Mouse (Mus musculus) embryonic facial prominence, embryonic 10.5 days (tissue): ENCODE results near the gene Hmgcr. TPM values are rescaled to one million over a fixed set of nuclear protein-coding genes. Genes with fewer than 3 reads are reported as not detected.
"Not testable (repeated sequence)": the region's sequence is repeated elsewhere in the genome, so short reads cannot be mapped to it uniquely, and the experiment has no call there.

Source experiments
- DNase-seq: peaks from one replicate; pipeline ENCODE4 v3.0.0-alpha.2; 2017; ENCODE audit warnings: low spot score
- H3K27ac ChIP-seq: fragments of 300-500 bp; sonication (generic); replicated peaks from 2 replicates; pipeline ENCODE4 v1.5.1; 2016; ENCODE audit warnings: mild to moderate bottlenecking
- H3K27me3 ChIP-seq: fragments of 300-500 bp; sonication (generic); replicated peaks from 2 replicates; pipeline ENCODE4 v1.6.1; 2016; ENCODE audit warnings: low read depth, mild to moderate bottlenecking; ENCODE audit not compliant: poor library complexity, severe bottlenecking
- H3K36me3 ChIP-seq: fragments of 300-500 bp; sonication (generic); replicated peaks from 2 replicates; pipeline ENCODE4 v1.6.1; 2016; ENCODE audit warnings: mild to moderate bottlenecking, moderate library complexity
- H3K4me1 ChIP-seq: fragments of 300-500 bp; sonication (generic); 2 replicates; pipeline ENCODE4 v1.6.1; 2016
- H3K4me3 ChIP-seq: fragments of 300-500 bp; sonication (generic); 2 replicates; pipeline ENCODE4 v1.5.1; 2016; ENCODE audit warnings: mild to moderate bottlenecking, moderate library complexity
- H3K9me3 ChIP-seq: fragments of 300-500 bp; sonication (generic); 2 replicates; pipeline ENCODE4 v1.6.1; 2016; ENCODE audit warnings: mild to moderate bottlenecking
- WGBS: fragments of 180-500 bp; shearing (Covaris S2); methylation state at CpG from one replicate; pipeline ENCODE4 v1.1.7; 2016; 5-methylcytosine and 5-hydroxymethylcytosine counted together
- polyA plus RNA-seq: library from polyadenylated mRNA; unstranded; fragments of >200 nt; fragmentation: Nextera tagmentation; extraction: Ambion mirVana; gene quantifications from 2 replicates; pipeline ENCODE4 v1.2.1, GENCODE M21; 2016

The Hmgcr gene
- polyA plus RNA-seq, 1 experiment from 2014 or later: 131 TPM

GRCm38 (mm10) chr13:96680163-96681087 is 9.7 kb upstream of the Hmgcr start:
- Histone ChIP-seq H3K27ac (no peak overlapping the region), H3K4me1 (no peaks in the 10 kb centered on the region), H3K36me3 (no peaks in the 10 kb centered on the region), H3K4me3 (no peak overlapping the region), H3K27me3 (no peaks in the 10 kb centered on the region), H3K9me3 (no peaks in the 10 kb centered on the region)
- no peak for DNase-seq
- WGBS: 89% methylated on average over 9 of the region's 9 CpGs

DNA sequence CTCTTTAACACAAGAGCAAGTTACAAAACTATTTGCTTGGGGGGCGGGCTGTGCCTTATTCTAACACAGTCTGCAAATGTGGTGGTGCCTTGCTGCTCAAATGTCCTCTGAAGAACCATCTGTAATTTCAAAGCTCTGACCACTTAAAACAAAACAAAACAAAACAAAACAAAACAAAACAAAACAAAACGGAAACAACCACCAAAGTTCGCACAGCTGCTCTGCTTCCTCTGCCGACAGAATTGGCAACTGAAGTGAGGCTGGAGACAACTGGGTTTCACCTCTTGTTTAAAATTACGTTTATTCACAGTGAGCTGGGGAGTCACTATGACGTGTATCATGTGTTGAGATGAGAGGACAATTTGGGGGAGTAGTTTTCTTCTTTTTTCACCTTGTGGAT is 7.9 kb upstream of the Hmgcr start:
- DNase-seq: no peak
- Histone ChIP-seq H3K27me3 (no peaks in the 10 kb centered on the region), H3K27ac (no peak overlapping the region), H3K4me3 (no peak overlapping the region), H3K36me3 (no peaks in the 10 kb centered on the region), H3K4me1 (no peaks in the 10 kb centered on the region), H3K9me3 (no peaks in the 10 kb centered on the region)
- WGBS: 83% methylated on average over 6 of the region's 6 CpGs

GRCm38 (mm10) chr13:96677071-96677470 is 6.3 kb upstream of the Hmgcr start:
- H3K27ac ChIP-seq: no peak overlapping the region
- H3K27me3 ChIP-seq: no peaks in the 10 kb centered on the region
- no peak overlapping the region for H3K4me3 ChIP-seq
- H3K36me3 ChIP-seq: no peaks in the 10 kb centered on the region
- H3K4me1 ChIP-seq: no peaks in the 10 kb centered on the region
- 82% methylated on average over 1 of the region's 1 CpGs for WGBS
- no peaks in the 10 kb centered on the region for H3K9me3 ChIP-seq
- DNase-seq: no peak

DNA sequence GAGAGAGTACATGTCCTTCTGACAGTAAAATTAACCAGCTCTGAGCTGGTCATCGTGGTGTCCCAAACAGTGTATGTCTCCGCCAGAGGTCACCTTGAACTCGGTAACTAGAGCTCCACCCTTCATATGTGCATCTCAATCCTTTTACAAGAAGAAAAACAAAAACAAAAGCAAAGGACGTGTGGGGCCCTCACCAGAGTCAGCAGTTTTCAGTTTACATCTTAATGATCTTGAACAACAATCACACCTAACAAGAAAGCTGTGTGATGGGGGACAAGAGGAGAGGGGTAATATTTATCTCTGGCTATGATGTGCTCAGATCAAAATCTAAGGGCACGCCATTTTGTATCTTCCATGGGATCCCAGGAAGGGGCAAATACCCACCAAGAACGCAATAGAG is 5.0 kb upstream of the Hmgcr start:
- H3K9me3 ChIP-seq: no peaks in the 10 kb centered on the region
- H3K36me3 ChIP-seq: no peaks in the 10 kb centered on the region
- 83% methylated on average over 6 of the region's 6 CpGs for WGBS
- no peaks in the 10 kb centered on the region for H3K27me3 ChIP-seq
- no peak overlapping the region for H3K27ac ChIP-seq
- H3K4me1 ChIP-seq: peaks cover 7% of the 10 kb centered on the region
- no peak overlapping the region for H3K4me3 ChIP-seq
- DNase-seq: no peak

DNA sequence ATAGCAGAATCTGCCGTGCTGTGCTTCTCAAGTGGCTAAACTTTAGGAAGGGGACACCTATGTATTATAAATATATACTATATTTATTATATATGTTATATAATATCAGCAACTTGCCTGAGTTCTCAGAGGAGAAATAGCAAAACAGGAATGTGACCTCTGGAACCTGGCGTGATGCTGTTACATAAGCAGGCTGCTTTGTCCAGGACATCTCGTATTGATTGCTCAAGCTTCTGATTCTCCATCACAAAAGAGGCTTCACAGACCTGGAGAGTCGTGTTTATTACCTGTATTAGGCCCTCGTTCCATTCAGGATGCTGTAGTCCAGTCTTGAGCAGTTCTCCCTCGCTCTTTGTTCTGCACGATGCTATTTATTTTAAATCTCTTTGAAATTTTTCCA is 3.1 kb upstream of the Hmgcr start:
- 87% methylated on average over 7 of the region's 7 CpGs for WGBS
- H3K27ac ChIP-seq: no peak overlapping the region
- no peak overlapping the region for H3K4me3 ChIP-seq
- H3K27me3 ChIP-seq: no peaks in the 10 kb centered on the region
- H3K9me3 ChIP-seq: no peaks in the 10 kb centered on the region
- peaks cover 14% of the 10 kb centered on the region for H3K4me1 ChIP-seq
- DNase-seq: no peak
- H3K36me3 ChIP-seq: no peaks in the 10 kb centered on the region

DNA sequence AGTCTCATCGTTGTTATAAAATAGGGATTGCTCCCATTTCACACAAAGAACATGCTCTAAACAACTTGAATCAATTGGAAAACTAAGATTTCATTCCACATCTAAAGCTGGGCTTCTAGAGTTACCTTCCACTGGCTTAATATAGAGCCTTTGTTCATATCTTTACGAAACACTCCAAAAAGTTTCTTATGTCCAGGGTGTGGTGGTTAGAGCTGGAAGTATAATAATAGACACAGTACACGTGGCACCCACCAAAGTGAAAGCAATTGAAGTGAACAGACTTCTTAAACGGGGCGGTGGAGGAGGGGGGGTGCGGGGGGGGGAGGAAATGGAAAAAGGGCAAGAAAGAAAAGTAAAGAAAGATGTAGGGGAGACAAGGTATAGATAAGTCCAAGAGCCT is 1.5 kb upstream of the Hmgcr start:
- peaks cover 30% of the 10 kb centered on the region for H3K4me1 ChIP-seq
- 81% methylated on average over 6 of the region's 6 CpGs for WGBS
- H3K36me3 ChIP-seq: peaks cover 8% of the 10 kb centered on the region
- H3K9me3 ChIP-seq: no peaks in the 10 kb centered on the region
- H3K27me3 ChIP-seq: no peaks in the 10 kb centered on the region
- DNase-seq: no peak
- no peak overlapping the region for H3K4me3 ChIP-seq
- no peak overlapping the region for H3K27ac ChIP-seq

- no peak for DNase-seq
- Histone ChIP-seq H3K9me3 (no peaks in the 10 kb centered on the region), H3K36me3 (peaks cover 12% of the 10 kb centered on the region), H3K4me1 (peaks cover 33% of the 10 kb centered on the region), H3K4me3 (no peak overlapping the region), H3K27me3 (no peaks in the 10 kb centered on the region), H3K27ac (peak overlapping the region; percentile 99)
- WGBS: 93% methylated on average over 5 of the region's 5 CpGs
Observed at GRCm38 (mm10) chr13:96671906-96672234, 1.1 kb upstream of the Hmgcr start.

DNA sequence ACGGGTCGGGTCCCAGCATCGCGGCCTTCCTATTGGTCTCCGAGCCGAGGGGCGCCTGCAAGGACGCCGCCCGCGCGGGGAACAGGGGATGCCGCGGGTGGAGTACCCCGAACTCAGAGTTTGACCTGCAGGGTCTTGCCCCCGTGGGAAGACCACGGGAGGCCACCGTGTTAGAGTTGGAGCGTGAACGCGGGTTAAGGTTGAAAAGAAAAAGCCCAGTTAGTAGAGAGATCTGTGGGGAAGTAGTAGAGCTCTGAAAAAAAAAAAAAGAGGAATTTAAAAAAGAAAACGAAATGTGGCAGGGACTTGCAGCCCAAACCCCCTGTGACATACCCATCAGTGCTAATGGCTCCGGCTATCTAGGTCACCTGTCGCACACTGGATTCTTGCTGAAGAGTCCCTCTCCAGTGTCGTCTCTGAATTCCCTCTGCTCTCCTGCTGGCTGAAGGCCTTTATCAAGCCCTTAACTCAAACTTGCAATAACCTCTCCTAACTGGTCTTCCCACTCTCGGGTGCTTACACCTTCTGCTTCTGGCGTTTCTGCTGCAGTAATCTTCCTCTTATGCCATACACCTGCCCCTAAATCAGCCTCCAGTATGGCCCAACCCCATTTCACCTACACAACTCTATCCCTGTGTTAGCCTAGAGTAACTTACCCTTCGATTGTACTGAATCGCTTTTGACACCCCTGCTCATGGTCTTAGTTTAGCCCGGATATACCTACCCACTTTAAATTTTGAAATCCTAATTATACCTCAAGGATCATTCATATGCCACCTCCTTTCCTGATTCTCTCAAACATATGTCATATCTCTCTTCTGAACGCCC is 556 bp upstream of the Hmgcr start:
- Histone ChIP-seq H3K4me3 (peak overlapping the region; percentile 96), H3K27ac (peak overlapping the region; percentile 99), H3K36me3 (peaks cover 18% of the 10 kb centered on the region), H3K27me3 (no peaks in the 10 kb centered on the region), H3K9me3 (no peaks in the 10 kb centered on the region), H3K4me1 (peaks cover 33% of the 10 kb centered on the region)
- WGBS: 16% methylated on average over 31 of the region's 31 CpGs
- no peak for DNase-seq

- H3K4me1 ChIP-seq: peaks cover 33% of the 10 kb centered on the region
- no peak for DNase-seq
- no peaks in the 10 kb centered on the region for H3K9me3 ChIP-seq
- peak overlapping the region; percentile 99 for H3K27ac ChIP-seq
- peak overlapping the region; percentile 96 for H3K4me3 ChIP-seq
- peaks cover 31% of the 10 kb centered on the region for H3K36me3 ChIP-seq
- 7% methylated on average over 13 of the region's 13 CpGs for WGBS
- no peaks in the 10 kb centered on the region for H3K27me3 ChIP-seq
Observed at GRCm38 (mm10) chr13:96670019-96670405, 724 bp downstream of the Hmgcr start.

- 94% methylated on average over 7 of the region's 7 CpGs for whole genome bisulfite sequencing
- H3K36me3 ChIP-seq: peaks cover 86% of the 10 kb centered on the region
Observed at GRCm38 (mm10) chr13:96664419-96664974, 6.2 kb downstream of the Hmgcr start.

GRCm38 (mm10) chr13:96663120-96663519 is 7.6 kb downstream of the Hmgcr start:
- H3K9me3 ChIP-seq, H3K27me3 ChIP-seq, DNase-seq, H3K27ac ChIP-seq, H3K4me3 ChIP-seq: not testable (repeated sequence)
- peaks cover 99% of the 10 kb centered on the region for H3K36me3 ChIP-seq
- 94% methylated on average over 4 of the region's 4 CpGs for WGBS
- peaks cover 12% of the 10 kb centered on the region for H3K4me1 ChIP-seq

More at GRCm38 (mm10) chr13:96664419-96664974, 6.2 kb downstream of the Hmgcr start:
- Histone ChIP-seq H3K27ac (no peak overlapping the region), H3K4me3 (no peak overlapping the region), H3K4me1 (peaks cover 26% of the 10 kb centered on the region), H3K27me3 (no peaks in the 10 kb centered on the region), H3K9me3 (no peaks in the 10 kb centered on the region)
- DNase-seq: no peak

- Histone ChIP-seq H3K27ac (no peak overlapping the region), H3K27me3 (no peaks in the 10 kb centered on the region), H3K36me3 (peaks cover 100% of the 10 kb centered on the region), H3K9me3 (no peaks in the 10 kb centered on the region), H3K4me1 (no peaks in the 10 kb centered on the region), H3K4me3 (no peak overlapping the region)
- DNase-seq: no peak
- 86% methylated on average over 10 of the region's 10 CpGs for WGBS
Observed at GRCm38 (mm10) chr13:96660095-96660860, 10.5 kb downstream of the Hmgcr start.
